Mouse (Mus musculus) erythroblast, embryonic 14.5 days (primary cell): ENCODE data around the gene Sik3. TPM values are rescaled to one million over a fixed set of nuclear protein-coding genes. Genes with fewer than 3 reads are reported as not detected.
"Not testable (repeated sequence)": the region's sequence is repeated elsewhere in the genome, so short reads cannot be mapped to it uniquely, and the experiment has no call there.

Experiments used
- H3K27me3 ChIP-seq: 2 replicates; pipeline ENCODE4 v1.6.1; 2012; ENCODE audit warnings: inconsistent platforms; ENCODE audit not compliant: control insufficient read depth
- H3K36me3 ChIP-seq: 2 replicates; pipeline ENCODE4 v1.6.1; 2012; ENCODE audit warnings: mild to moderate bottlenecking, inconsistent platforms; ENCODE audit not compliant: control insufficient read depth
- H3K4me1 ChIP-seq: 2 replicates; pipeline ENCODE4 v1.6.1; 2012; ENCODE audit warnings: inconsistent platforms; ENCODE audit not compliant: control insufficient read depth
- H3K4me3 ChIP-seq: replicated peaks from 2 replicates; pipeline ENCODE3; 2012; ENCODE audit warnings: moderate library complexity, mild to moderate bottlenecking, inconsistent platforms
- H3K9me3 ChIP-seq: 2 replicates; pipeline ENCODE4 v1.6.1; 2012; ENCODE audit warnings: low read length, inconsistent platforms, mixed read lengths; ENCODE audit not compliant: control insufficient read depth
- GATA1 ChIP-seq: IDR thresholded peaks from 2 replicates; pipeline ENCODE4 v1.6.1; 2012; ENCODE audit warnings: low read length, inconsistent platforms, mixed read lengths
- TAL1 ChIP-seq: IDR thresholded peaks from 3 replicates; pipeline ENCODE4 v1.6.1; 2012; ENCODE audit warnings: low read length, inconsistent platforms, mixed read lengths
- polyA plus RNA-seq: library from polyadenylated mRNA; stranded (reverse); fragments of >175 nt; gene quantifications from 2 replicates; pipeline ENCODE4 v1.2.3, GENCODE M21; 2012

The Sik3 gene
- polyA plus RNA-seq, 1 experiment: 0.13 TPM

DNA sequence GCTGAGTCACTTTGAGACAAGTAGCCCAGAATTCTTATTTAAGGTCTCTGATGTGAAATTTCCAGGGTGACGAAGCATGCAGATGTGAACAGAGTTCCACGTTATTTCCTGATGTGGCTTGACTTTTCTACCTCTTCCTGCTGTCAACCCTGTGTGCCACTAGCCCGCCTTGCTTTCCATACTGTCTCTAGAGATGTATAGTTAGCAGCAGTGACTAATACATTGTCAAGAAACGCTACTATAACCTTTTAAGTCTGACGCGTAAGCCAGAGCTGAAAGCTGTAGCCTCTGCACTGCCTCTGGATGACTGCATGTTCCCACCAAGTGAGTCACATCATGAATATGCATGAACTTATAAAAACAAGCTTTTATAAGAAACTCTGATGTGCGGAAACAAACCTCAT lies 70.9 kb downstream of the Sik3 start:
- no peak overlapping the region for H3K4me3 ChIP-seq
- H3K36me3 ChIP-seq: no peaks in the 10 kb centered on the region
- H3K9me3 ChIP-seq: no peaks in the 10 kb centered on the region
- H3K27me3 ChIP-seq: no peaks in the 10 kb centered on the region
- TF ChIP-seq TAL1 (no peak), GATA1 (no peak)
- H3K4me1 ChIP-seq: no peaks in the 10 kb centered on the region; the same call in 1 of the 2 replicates

DNA sequence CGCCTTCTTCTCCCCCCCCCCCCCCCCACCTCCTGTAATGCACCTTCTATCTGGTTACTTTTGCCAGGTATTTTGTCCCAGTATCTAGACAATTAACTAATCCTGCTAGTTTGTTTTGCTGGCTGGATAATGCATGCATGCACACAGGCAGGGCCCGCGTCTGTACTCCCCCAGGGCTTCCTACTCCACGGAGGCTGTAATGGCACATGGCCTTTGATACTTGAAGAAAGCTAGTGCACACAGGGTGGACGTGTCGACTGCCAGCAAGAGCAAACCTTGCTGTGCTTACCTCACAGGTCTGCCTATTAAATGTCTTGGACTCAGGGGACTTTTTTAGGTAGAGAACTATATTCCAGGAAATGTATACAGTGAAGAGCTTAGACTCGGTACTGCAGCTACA lies 73.3 kb downstream of the Sik3 start:
- Histone ChIP-seq H3K4me1 (no peaks in the 10 kb centered on the region; the same call in 1 of the 2 replicates), H3K4me3 (no peak overlapping the region), H3K27me3 (no peaks in the 10 kb centered on the region), H3K36me3 (no peaks in the 10 kb centered on the region), H3K9me3 (no peaks in the 10 kb centered on the region)
- TF ChIP-seq TAL1 (no peak), GATA1 (no peak)

GRCm38 (mm10) chr9:46086826-46087225 lies 74.2 kb downstream of the Sik3 start:
- no peaks in the 10 kb centered on the region for H3K27me3 ChIP-seq
- TF ChIP-seq TAL1 (no peak), GATA1 (no peak)
- H3K36me3 ChIP-seq: no peaks in the 10 kb centered on the region
- no peak overlapping the region for H3K4me3 ChIP-seq
- H3K9me3 ChIP-seq: no peaks in the 10 kb centered on the region
- no peaks in the 10 kb centered on the region for H3K4me1 ChIP-seq

DNA sequence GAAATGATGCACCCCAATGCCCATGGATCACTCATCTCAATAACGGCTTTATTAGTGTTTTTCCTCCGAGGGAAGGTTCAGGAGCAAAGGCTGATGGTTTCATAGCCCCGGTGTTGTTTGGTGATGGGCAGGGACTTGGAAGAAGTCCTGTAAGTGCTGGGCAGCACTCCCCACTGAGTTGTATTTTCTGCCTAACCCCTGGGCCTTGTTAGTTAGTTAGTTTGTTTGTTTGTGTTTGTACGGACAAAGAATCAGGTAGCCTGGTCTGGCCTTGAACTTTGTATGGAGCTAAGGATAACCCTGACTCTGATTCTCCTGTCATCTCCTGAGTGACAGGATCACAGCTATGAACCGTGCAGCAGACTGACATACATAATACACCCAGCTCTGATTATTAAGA lies 74.8 kb downstream of the Sik3 start:
- TF ChIP-seq TAL1: no peak
- TF ChIP-seq GATA1: no peak
- Histone ChIP-seq H3K4me3 (no peak overlapping the region), H3K9me3 (no peaks in the 10 kb centered on the region), H3K27me3 (no peaks in the 10 kb centered on the region), H3K4me1 (no peaks in the 10 kb centered on the region), H3K36me3 (no peaks in the 10 kb centered on the region)

DNA sequence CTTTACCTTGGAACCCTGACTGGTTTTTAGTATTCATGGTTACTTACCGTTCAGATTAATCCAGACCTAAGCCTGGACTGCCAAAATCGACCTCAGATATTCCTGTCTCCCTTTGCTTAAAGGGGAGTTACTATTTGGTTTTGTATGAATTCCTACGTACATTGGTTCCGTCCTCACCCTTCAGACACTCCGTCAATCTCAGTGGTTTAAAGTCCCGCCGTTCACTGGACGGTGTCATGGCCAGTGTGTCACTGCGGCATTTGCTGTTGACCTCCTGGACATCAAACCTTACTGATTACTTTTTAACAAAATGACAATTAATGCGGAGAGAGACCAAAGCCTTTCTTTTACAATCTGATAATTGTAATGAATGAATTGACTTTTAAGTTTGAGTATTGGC lies 76.1 kb downstream of the Sik3 start:
- H3K36me3 ChIP-seq: no peaks in the 10 kb centered on the region
- no peak overlapping the region for H3K4me3 ChIP-seq
- no peak for TF ChIP-seq GATA1
- no peak for TF ChIP-seq TAL1
- no peaks in the 10 kb centered on the region for H3K27me3 ChIP-seq
- H3K9me3 ChIP-seq: no peaks in the 10 kb centered on the region
- H3K4me1 ChIP-seq: no peaks in the 10 kb centered on the region

DNA sequence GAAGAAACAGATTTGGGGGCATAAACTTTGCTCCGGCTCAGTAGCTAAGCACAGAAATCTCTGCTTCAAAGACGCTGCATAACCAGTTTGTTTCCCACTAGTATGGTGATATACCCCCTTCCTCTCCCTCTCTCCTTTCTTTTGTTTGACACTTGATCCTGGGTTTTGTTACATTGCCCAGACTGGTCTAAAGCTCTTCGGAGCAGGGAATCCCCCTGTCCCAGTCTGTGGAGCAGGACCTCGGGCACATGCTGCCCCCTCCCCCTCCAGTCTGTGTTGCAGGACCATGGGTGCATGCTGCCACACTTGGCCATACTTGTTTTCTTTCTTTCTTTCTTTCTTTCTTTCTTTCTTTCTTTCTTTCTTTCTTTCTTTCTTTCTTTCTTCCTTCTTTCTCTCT lies 77.4 kb downstream of the Sik3 start:
- Histone ChIP-seq H3K4me3 (no peak overlapping the region), H3K4me1 (no peaks in the 10 kb centered on the region), H3K36me3 (no peaks in the 10 kb centered on the region), H3K27me3 (no peaks in the 10 kb centered on the region), H3K9me3 (no peaks in the 10 kb centered on the region)
- TF ChIP-seq TAL1 (no peak), GATA1 (no peak)

- H3K36me3 ChIP-seq, H3K9me3 ChIP-seq, H3K4me1 ChIP-seq, H3K27me3 ChIP-seq, H3K4me3 ChIP-seq: not testable (repeated sequence)
Measured at GRCm38 (mm10) chr9:46091157-46091556, 78.5 kb downstream of the Sik3 start.

- Histone ChIP-seq H3K27me3 (no peaks in the 10 kb centered on the region), H3K36me3 (no peaks in the 10 kb centered on the region), H3K9me3 (no peaks in the 10 kb centered on the region), H3K4me1 (peaks cover 3% of the 10 kb centered on the region; the same call in 1 of the 2 replicates), H3K4me3 (no peak overlapping the region)
- TF ChIP-seq GATA1 (no peak), TAL1 (no peak)
Measured at GRCm38 (mm10) chr9:46092633-46093032, 80.0 kb downstream of the Sik3 start.

GRCm38 (mm10) chr9:46098360-46098985 lies 85.9 kb downstream of the Sik3 start:
- Histone ChIP-seq H3K27me3 (no peaks in the 10 kb centered on the region), H3K9me3 (no peaks in the 10 kb centered on the region), H3K4me1 (peaks cover 11% of the 10 kb centered on the region), H3K4me3 (no peak overlapping the region), H3K36me3 (no peaks in the 10 kb centered on the region)
- no peak for TF ChIP-seq GATA1
- no peak for TF ChIP-seq TAL1

DNA sequence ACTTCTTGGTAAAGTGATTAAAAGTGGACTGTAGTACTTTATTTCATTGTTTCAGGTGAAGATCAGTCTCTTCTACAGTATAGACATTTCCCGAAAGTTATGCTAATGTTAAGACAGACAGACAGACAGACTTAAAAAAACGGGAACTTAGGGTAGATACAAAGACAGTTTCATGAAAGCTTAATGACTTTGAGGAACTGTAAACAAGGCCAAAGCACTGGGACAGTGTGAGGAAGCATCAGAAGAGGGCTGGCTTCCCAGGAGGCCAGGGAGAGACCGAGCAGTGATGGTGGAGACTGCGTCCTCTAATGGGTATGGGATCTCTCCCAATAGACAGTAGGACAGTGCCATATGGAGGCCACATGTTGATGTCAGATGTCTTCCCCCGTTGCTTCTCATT lies 86.5 kb downstream of the Sik3 start:
- H3K4me1 ChIP-seq: peaks cover 11% of the 10 kb centered on the region
- H3K4me3 ChIP-seq: no peak overlapping the region
- TF ChIP-seq GATA1: no peak
- TF ChIP-seq TAL1: no peak
- H3K36me3 ChIP-seq: no peaks in the 10 kb centered on the region
- H3K27me3 ChIP-seq: no peaks in the 10 kb centered on the region
- no peaks in the 10 kb centered on the region for H3K9me3 ChIP-seq
